Mouse (Mus musculus) midbrain, embryonic 13.5 days (tissue): ENCODE data around the gene Vmn1r157. TPM values are rescaled to one million over a fixed set of nuclear protein-coding genes. Genes with fewer than 3 reads are reported as not detected.
"Not testable (repeated sequence)": the region's sequence is repeated elsewhere in the genome, so short reads cannot be mapped to it uniquely, and the experiment has no call there.

Experiments
- ATAC-seq: fragments of 200-750 bp; cut with Nextera tagmentation; 2 replicates; pipeline ENCODE4 v1.8.0; 2017; ENCODE audit warnings: mild to moderate bottlenecking, moderate TSS enrichment, moderate library complexity
- H3K27ac ChIP-seq: fragments of 300-500 bp; sonication (generic); 2 replicates; pipeline ENCODE4 v1.5.1; 2015; ENCODE audit warnings: inconsistent platforms, mild to moderate bottlenecking, moderate library complexity
- H3K27me3 ChIP-seq: fragments of 300-500 bp; sonication (generic); 2 replicates; pipeline ENCODE4 v1.6.1; 2015; ENCODE audit warnings: mild to moderate bottlenecking, inconsistent platforms
- H3K36me3 ChIP-seq: fragments of 300-500 bp; sonication (generic); 2 replicates; pipeline ENCODE4 v1.6.1; 2015; ENCODE audit warnings: mild to moderate bottlenecking, inconsistent platforms
- H3K4me1 ChIP-seq: fragments of 300-500 bp; sonication (generic); replicated peaks from 2 replicates; pipeline ENCODE4 v1.6.1; 2015; ENCODE audit warnings: inconsistent platforms
- H3K4me2 ChIP-seq: fragments of 300-500 bp; sonication (generic); replicated peaks from 2 replicates; pipeline ENCODE4 v1.6.1; 2015; ENCODE audit warnings: moderate library complexity, mild to moderate bottlenecking, inconsistent platforms
- H3K4me3 ChIP-seq: fragments of 300-500 bp; sonication (generic); replicated peaks from 2 replicates; pipeline ENCODE4 v1.5.1; 2015; ENCODE audit warnings: mild to moderate bottlenecking, inconsistent platforms
- H3K9ac ChIP-seq: fragments of 300-500 bp; sonication (generic); replicated peaks from 2 replicates; pipeline ENCODE4 v1.6.1; 2015; ENCODE audit warnings: mild to moderate bottlenecking, inconsistent platforms
- H3K9me3 ChIP-seq: fragments of 300-500 bp; sonication (generic); 2 replicates; pipeline ENCODE4 v1.6.1; 2016; ENCODE audit warnings: mild to moderate bottlenecking, inconsistent platforms
- WGBS: fragments of 180-500 bp; shearing (Covaris S2); methylation state at CpG from one replicate; pipeline ENCODE4 v1.1.7; 2015; 5-methylcytosine and 5-hydroxymethylcytosine counted together
- polyA plus RNA-seq: library from polyadenylated mRNA; unstranded; fragments of >200 nt; fragmentation: Nextera tagmentation; extraction: Ambion mirVana; gene quantifications from 2 replicates; pipeline ENCODE4 v1.2.1, GENCODE M21; 2015

Gene Vmn1r157
- not detected in 2 replicates for polyA plus RNA-seq

DNA sequence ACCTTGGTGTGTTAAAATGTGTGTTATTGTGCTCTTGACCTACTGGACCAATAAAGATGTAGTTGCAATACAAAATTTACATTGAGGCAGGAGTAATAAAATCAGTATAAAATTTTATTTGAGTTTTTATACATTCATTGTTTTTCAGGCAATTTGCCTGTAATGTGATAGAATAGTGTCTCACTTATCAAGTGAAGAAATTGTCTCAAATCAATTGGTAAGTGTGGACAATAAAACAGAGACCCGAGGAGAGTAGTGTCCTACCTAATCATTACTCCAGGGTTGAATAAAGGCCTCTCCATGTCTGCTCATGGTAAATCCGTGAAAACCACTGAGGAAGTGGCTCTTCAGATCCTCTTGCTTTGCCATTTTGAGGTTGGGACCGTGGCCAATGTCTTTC, at the start of gene Vmn1r157:
Vmn1r157 (plus strand) TSS at position 301 of the 400 bp plus-strand sequence.
- H3K4me2 ChIP-seq, H3K9ac ChIP-seq, H3K27ac ChIP-seq, H3K27me3 ChIP-seq, H3K4me3 ChIP-seq, H3K9me3 ChIP-seq, ATAC-seq, H3K4me1 ChIP-seq, H3K36me3 ChIP-seq: not testable (repeated sequence)
- 36% methylated on average over 2 of the region's 3 CpGs for WGBS

DNA sequence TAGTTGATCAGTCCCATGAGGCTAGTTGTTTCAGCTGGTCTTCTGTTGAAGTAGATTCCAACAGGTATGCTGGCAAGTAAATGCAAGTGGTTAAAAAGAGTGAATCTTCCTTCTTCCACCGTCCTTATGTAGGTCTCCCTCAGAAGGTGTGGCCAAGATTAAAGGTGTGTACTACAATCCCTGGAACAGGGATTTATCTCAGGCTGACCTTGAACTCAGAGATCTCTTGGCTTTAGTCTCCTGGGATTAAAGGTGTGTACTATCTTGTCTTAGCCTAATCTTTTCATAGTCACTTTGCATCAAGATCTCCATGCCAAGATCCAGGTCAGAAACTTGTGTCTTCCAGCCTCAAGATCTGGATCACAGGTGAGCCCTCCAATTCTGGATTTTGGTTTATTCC, 41.9 kb upstream of the Vmn1r157 start, which contains the start of gene Gm4567:
Gm4567 (minus strand) TSS at position 101 of the 400 bp plus-strand sequence.
- H3K27me3 ChIP-seq, H3K4me2 ChIP-seq, H3K9me3 ChIP-seq, H3K4me1 ChIP-seq, H3K9ac ChIP-seq, H3K4me3 ChIP-seq, ATAC-seq, H3K36me3 ChIP-seq, H3K27ac ChIP-seq: not testable (repeated sequence)
- WGBS, result no CpG with 5 or more reads among the region's 1 CpGs

DNA sequence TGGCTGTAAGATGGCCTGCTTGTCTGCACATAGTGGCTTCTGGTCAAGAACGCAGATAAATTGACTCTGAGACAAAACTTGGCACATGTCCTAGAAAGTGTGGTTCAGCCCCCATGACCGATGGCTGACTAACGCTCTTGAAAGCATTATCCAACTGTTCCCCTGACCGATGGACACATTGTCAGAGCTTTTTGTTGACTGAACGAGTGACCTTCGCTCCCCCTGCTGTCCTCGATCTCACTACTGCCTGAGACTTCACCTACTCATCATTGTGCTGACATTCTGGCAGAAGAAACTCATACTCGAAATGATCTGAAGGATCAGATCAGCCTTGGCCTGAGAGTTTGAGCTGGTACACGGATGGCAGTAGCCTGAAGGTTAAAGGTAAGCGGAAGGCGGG, 14.5 kb downstream of the Vmn1r157 start:
- not testable (repeated sequence) for H3K9ac ChIP-seq

DNA sequence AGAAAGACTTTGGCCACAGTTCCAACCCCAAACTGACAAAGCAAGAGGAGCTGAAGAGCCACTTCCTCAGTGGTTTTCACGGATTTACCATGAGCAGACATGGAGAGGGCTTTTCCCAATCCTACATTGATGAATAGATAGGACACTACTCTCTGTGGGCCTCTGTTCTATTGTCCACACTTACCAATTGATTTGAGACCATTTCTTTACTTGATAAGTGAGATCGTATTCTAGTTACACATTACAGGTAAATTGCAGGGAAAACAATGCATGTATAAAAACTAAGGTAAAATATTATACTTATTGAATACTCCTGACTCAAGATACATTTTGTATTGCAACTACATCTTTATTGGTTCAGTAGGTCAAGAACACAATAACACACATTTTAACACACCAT, 29.2 kb downstream of the Vmn1r157 start, which contains the start of gene Vmn1r158:
Vmn1r158 (minus strand) TSS at position 101 of the 400 bp plus-strand sequence.
- H3K4me1 ChIP-seq, H3K9ac ChIP-seq, H3K36me3 ChIP-seq, H3K4me2 ChIP-seq, H3K27me3 ChIP-seq, H3K4me3 ChIP-seq, ATAC-seq, H3K27ac ChIP-seq: not testable (repeated sequence)
- WGBS, result 54% methylated on average over 2 of the region's 2 CpGs
- peaks cover 11% of the 10 kb centered on the region; the same call in 1 of the 2 replicates for H3K9me3 ChIP-seq

More for the DNA sequence above, 14.5 kb downstream of the Vmn1r157 start:
- H3K4me2 ChIP-seq, H3K27me3 ChIP-seq, H3K9me3 ChIP-seq, H3K4me1 ChIP-seq, H3K36me3 ChIP-seq, H3K27ac ChIP-seq, H3K4me3 ChIP-seq, ATAC-seq: not testable (repeated sequence)
- WGBS, result 92% methylated on average over 7 of the region's 11 CpGs

Other genes starting within 250 kb of the Vmn1r157 start
- gene Vmn1r152, start 238.7 kb upstream of the Vmn1r157 start, polyA plus RNA-seq, result not detected in 2 replicates
- not detected in 2 replicates for gene Gm8677, start 226.8 kb upstream of the Vmn1r157 start, polyA plus RNA-seq
- not detected in 2 replicates for gene Gm4201, start 196.4 kb upstream of the Vmn1r157 start, polyA plus RNA-seq
- not detected in 2 replicates for gene Gm4565, start 173.6 kb upstream of the Vmn1r157 start, polyA plus RNA-seq
- gene Vmn1r155, start 103.7 kb upstream of the Vmn1r157 start, polyA plus RNA-seq, result not detected in 2 replicates
- not detected in 2 replicates for gene Gm8693, start 69.4 kb upstream of the Vmn1r157 start, polyA plus RNA-seq
- not detected in 2 replicates for gene Gm4567, start 42.0 kb upstream of the Vmn1r157 start, polyA plus RNA-seq
- not detected in 2 replicates for gene Vmn1r158, start 29.1 kb downstream of the Vmn1r157 start, polyA plus RNA-seq
- not detected in 2 replicates for gene Vmn1r159, start 81.9 kb downstream of the Vmn1r157 start, polyA plus RNA-seq
- gene Vmn1r160, start 109.5 kb downstream of the Vmn1r157 start, polyA plus RNA-seq, result not detected in 2 replicates
- gene Gm4214, start 223.0 kb downstream of the Vmn1r157 start, polyA plus RNA-seq, result not detected in 2 replicates